Mouse (Mus musculus): ENCODE data around the gene Pou2f1.

- no peak for TF ChIP-seq POLR2A (IDR thresholded peaks at IDR 0.05; ENCODE audit: control insufficient read depth, low read depth, low read length)
- TF ChIP-seq CTCF (IDR thresholded peaks at IDR 0.05; ENCODE audit: control insufficient read depth, insufficient read depth, insufficient replicate concordance, low read depth, low read length): no peak
These were observed 184.2 kb downstream of the Pou2f1 start for GRCm38 (mm10) chr1:165818145-165818860.
